Mouse (Mus musculus) c-Kit-positive CD71-positive TER-119-negative erythroid progenitor cells, embryonic 14.5 days (primary cell): Measurements from ENCODE around the gene Atg2a.
"Not testable (repeated sequence)": the region's sequence is repeated elsewhere in the genome, so short reads cannot be mapped to it uniquely, and the experiment has no call there.

Source experiments
- DNase-seq: peaks from one replicate; pipeline ENCODE4 v3.0.0-alpha.2; 2013; ENCODE audit warnings: low read depth

Atg2a gene

DNA sequence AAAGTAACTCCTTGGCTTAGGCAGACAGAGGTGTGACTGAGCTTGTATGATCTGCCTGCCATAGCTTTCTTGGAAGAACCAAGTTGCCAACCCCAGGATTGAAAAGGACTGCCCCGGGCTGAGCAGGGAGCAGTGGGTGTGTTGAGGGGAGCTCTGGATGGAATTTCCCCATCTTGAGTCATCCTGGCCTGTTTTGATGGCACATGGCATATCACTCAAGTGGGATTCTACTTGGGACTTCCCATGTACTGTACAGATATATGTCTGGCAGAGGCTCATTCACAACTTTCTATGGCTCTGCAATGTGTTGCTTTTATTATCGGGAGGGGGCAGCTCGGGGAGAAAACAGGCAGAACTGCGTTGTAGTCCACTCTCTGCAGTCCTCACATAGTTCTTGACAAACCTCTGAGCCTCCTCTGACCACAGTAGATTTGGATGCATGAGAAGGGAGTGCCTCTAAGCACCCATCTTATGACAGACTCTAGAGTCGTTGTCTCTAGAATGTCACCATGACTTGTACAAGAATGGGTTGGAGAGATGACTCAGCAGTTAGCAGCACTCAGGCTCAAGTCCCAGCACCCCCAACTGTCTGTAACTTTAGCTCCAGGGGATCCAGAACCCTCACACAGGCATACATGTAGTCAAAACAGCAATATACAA, 55.2 kb downstream of the Atg2a start:
- no peak for DNase-seq

DNA sequence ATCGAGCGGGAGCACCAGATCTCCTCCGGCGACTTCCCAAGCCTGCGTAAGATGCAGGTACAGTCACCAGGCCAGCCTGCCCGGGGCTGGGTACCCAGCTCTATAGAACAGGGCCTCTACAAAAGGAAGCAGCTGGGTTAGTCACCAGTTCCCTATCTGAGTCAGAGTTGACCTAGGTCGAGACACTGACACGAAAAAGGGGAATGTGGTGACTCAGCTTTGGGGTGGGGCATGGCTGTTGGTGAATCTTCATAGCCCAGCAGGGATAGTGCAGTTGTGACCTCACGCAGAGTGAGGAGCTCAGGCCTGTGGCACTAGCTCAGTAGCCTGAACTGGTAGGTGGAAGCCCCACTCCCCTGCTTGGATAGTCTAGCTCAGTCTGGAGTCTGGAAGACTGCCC, 56.2 kb downstream of the Atg2a start:
- no peak for DNase-seq

DNA sequence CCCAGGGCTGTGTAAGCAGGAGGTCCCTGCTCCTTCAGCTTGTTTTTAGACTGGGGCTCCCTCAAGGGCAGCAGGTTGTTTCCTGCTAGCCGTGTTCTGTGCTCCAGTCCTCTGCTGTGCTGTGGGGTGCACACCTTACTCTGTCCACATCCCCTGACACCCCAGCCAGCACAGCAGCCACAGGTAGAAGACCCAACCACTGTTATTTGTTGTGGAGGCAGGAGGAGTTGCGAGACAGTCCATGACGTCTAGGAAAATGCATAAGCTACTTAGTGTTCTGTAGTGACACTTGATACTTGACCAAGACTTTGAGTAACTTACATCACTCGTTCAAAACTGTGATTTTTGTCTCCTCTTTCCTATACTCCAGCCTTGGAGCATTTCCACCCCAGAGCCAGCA, 57.5 kb downstream of the Atg2a start:
- DNase-seq = no peak

DNA sequence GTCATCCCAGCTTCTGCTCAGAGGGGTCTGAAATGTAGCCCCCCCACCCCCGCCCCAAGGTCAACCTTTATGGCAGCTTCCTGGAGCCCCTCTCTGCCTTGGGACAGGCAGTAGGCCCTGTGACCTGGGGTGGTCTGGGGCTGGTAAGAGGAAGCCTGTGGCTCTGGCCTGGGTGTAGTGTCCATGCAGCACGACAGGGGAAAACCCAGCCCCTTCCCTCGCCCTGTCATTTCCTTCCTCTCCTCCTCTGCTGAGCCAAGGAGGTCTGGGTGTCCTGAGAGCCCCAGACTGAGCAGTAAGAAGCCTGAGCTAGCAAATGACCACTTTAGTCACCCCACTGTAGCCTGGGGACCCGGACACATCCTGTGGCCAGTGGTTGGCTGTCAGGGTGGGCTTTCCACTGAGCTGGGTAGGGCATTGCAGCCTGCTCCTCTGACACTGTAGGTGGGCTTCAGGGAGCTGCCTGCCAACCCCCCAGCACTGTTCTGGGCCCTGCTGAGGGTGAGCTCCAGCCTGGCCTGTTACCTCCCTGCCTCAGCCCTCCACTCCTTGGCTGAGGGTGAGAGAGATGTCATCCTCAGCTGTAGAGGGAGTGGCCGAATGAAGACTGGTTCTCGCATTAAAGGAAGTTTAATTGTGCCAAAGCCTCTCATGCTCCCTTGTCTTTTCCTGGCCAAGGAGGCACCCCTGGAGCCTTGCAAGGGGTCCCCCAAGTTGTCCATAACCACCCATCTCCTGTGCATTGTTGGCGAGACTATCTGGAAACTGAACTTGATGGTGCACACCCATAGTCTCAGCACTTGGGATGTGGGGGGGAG, 58.2 kb downstream of the Atg2a start:
- no peak for DNase-seq

DNA sequence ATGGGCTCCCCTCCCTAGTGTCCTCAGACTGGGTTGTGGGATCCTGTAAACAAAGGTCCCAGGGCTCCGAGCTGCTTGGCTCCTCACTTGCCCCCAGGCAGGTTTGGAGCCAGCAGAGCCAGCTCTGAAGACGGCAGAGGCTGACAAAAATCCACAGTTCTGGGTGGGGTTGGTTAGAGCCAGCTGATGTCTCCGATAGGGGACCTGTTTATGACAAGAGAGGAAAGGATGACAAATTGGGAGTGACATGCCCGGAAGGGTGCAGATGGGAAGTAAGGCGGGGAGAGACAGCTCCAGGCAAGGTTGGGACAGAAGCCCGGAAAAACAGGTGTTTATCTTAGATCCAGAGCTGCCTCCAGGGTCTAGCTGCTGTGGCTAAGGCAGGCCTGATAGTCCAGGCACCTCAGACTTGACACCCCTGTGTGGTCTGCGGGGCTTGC, 59.0 kb downstream of the Atg2a start:
- peak; percentile 70 for DNase-seq

DNA sequence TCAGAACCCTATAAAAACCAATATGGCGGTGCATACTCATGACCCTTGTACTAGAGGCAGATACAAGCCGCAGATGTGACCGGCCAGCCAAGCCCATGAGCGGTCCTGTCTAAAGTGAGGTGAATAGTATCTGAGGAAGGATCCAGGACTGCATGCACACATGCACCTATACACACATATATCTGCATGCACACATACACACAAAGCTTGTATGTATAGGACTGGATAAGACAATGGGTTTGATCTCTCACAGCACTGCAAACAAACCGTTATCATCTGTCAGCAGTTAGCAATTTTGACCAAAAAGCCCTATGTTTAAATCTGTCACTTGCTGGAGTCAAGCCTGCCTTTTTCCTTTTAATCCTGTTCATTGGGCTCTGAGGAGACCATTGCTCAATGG, 60.6 kb downstream of the Atg2a start:
- no peak for DNase-seq

DNA sequence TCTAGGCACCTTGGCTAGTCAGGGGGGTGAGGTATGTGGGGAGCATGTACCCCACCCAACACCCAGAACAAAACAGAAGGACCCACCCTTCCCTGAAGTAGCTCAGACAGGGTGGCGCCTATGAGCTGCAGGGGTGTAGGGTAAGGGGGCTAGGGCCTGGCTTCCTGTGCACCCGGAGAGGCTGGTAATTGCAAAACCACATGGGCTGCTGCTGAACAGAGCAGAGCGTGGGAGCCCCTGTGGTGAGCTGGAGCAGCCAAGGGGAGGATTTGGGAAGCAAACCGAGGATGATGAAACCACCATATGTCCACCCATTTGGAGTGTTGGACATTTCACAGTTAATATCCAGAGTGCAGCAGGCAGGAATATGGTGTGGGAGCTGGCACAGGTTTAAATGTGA, 61.1 kb downstream of the Atg2a start:
- no peak for DNase-seq

DNA sequence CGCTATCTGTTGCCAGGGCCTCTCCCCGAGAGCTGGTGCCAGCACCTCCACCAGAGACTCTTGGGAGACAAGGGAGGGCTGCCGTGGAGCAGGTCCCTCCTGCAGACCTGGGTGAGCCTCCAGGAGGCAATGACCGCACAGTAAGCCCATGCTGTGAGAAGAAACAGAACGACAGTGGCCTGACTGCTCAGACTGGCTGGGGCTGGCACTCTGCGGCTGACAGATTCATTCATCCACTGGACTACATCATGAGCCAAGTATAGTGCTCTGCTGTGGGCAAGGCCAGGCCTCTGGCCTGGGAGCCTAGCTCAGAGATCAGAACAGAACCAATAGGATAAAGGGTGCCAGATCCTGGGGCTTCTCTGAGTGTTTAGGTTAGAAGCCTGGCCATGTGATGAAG, 62.4 kb downstream of the Atg2a start:
- no peak for DNase-seq

DNA sequence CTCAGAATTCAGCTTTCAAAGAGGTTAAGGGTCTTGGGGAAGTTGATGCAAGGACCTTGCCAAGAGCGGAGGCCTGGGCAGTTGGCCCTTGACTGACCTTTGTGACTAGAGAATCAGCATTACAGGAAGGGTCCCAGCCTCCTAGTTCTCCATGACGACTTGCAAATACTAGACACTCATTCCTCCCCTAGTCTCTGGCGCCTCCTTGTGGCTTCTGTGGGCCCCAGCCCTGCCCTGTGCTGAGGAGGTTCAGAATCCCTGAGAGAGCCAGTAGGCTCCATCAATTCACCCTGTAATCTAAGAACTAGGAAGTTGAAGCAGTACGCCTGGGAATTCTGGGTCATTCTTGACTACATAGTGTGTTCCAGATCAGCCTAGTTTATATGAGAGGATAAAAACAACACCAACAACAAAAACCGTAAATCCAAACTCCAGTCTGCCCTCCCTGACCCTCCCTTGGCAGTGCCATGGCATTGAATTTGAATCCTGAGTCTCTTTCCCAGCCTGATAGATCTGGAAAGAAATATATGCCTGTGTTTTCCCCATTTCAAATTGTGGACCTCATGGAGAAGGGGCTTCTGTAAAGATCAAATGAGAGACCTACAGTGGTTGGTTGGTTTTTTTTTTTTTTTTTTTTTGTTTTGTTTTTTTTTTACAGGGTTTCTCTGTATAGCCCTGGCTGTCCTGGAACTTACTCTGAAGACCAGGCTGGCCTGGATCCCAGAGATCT, 63.5 kb downstream of the Atg2a start:
- DNase-seq = peak; percentile 94

DNA sequence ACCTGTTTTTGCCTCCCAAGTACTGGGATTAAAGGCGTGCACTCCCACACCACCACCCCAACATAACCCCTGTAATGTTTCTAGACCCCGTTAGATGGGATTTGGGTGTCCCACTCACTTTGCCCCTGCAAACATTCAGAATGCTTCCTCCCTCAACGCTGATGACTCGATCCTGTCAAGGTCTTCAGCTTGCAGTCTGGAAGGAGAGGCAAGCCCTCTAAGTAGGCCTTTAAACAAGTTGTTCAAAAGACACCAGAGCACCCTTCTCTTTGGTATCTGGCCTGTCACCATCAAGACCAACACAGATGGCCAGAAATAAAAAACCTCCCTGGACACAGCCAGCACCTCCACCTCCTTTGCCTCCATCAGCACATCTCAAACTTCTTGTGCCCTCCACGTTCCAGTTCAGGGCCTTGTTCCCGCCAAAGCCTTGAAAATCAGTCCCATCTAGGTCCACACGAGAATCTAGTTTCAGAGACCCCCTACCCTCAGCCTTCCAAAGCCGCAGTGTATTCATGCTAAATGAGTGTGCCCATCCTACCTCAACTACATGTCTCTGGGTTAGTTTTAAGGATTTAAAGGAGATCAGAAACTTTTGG, 64.1 kb downstream of the Atg2a start:
- DNase-seq = no peak

DNA sequence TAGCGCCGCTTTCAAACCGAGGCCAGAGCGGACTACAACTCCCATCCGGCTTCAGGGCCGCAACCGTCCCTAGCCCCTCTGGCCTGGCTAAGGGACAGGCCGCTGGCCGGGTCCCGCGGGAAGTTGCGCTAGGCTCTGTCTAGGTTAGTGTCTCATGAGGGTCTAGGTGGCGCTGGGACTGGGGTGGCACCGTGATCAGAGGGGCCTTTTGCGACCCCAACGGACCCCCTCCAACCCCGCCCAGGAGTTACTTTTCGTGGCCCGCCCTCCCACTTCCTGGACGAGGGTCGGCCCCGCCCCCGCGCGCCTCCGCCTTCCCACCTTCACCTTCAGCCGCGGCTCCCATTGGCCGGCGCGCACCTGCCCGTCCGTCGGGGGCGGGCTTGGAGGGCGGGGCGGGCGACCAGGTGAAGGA, 64.7 kb downstream of the Atg2a start, which contains the start of gene Cdc42bpg:
Gene Cdc42bpg, plus strand, starts transcription at position 320 of the 415 bp plus-strand sequence.
- DNase-seq = peak; percentile 65

DNA sequence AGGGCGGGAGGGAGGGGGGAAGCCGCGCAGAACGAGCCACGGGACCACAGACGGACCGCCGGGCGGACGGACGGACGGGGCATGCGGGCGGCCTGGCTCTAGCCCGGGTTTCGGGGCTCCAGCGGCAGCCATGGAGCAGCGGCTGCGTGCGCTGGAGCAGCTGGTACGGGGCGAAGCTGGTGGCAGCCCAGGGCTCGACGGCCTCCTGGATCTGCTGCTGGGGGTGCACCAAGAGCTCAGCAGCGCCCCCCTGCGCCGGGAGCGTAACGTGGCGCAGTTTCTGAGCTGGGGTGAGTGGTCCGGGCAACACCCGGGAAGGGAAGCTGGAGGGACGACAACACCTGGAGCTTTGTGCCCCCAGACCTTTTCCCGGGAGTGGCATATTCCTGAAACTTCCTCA, 65.1 kb downstream of the Atg2a start:
- DNase-seq = peak; percentile 78

DNA sequence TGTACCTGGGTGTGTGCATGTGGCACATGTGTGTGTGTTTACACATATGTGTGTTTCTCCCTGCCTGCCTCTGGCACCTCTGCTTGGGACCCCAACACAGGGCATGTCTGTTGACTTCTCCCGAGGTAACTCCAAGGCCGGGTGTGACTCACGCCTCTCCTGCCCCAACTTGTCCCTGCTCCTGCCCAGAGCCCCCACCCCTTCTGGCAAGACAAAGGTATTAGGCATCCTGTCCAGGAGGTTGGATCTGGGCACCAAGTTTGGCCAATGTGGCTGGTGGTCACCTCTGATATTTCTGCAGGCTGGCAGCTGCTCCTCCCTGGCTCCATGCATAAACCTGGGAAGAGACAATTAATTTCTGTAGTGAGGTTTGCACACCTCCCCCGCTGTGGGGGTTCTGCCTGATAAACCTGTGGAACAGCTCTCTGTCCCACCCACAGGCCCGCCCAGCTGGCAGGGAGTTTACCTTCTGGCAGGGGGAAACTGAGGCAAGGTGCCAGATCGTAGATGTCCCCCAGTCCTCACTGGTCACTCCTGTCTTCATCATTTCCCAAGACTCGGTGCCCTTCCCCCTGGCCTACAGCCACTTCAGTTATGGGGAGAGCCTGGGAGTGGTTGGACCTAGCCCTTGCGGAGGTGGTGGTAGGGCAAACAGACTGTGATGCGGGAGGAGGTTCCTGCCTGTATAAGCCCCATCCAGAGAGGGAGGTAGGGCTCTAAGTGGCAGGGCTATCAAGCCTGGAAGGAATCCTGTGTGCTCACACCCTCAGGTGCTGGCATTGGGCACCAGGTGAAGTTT, 66.5 kb downstream of the Atg2a start:
- no peak for DNase-seq

DNA sequence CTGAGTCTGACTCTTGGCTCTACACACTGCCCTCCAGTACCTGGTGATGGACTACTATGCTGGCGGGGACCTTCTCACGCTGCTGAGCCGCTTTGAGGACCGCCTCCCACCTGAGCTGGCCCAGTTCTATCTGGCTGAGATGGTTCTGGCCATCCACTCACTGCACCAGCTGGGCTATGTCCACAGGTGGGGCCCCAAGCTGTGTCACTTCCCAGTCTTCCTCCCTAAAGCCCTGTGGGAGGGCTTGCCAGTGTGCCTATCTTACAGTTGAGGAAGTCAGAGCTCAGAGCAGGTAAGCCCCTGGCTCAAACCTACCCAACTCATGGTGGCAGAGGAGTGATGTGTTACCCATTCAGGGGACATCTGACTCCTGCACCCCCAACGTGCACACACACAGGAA, 68.7 kb downstream of the Atg2a start:
- no peak for DNase-seq

DNA sequence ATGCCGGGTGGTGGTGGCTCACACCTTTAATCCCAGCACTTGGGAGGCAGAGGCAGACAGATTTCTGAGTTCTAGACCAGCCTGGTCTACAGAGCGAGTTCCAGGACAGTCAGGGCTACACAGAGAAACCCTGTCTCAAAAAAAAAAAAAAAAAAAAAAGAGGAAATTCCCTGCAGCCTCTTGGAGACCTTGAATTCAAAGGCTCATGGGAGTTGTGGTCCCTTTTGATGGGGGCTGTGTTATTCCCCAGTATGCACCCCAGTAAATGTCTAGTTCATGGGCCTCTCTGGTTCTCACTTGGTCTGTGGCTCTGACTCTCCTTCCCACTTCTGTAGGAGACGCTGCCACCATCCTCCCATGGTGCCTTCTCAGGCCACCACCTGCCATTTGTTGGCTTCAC, 70.3 kb downstream of the Atg2a start:
- not testable (repeated sequence) for DNase-seq
